Mouse (Mus musculus) C2C12 (cell line): ENCODE measurements around the gene Elp5.

Experiments used
- CEBPB ChIP-seq: IDR thresholded peaks from one replicate; pipeline ENCODE4 v1.6.1; 2011; ENCODE audit warnings: low read depth, mild to moderate bottlenecking, control low read depth, moderate library complexity
- CTCF ChIP-seq: IDR thresholded peaks from one replicate; pipeline ENCODE4 v1.5.1; 2011; ENCODE audit not compliant: control insufficient read depth, insufficient read depth, insufficient read length
- MAX ChIP-seq: IDR thresholded peaks from one replicate; pipeline ENCODE4 v1.6.1; 2011; ENCODE audit warnings: mild to moderate bottlenecking, control low read depth
- MYOD1 ChIP-seq: IDR thresholded peaks from one replicate; pipeline ENCODE4 v1.6.1; 2011; ENCODE audit warnings: low read depth; ENCODE audit not compliant: control insufficient read depth, insufficient read length
- MYOG ChIP-seq: IDR thresholded peaks from one replicate; pipeline ENCODE4 v1.6.1; 2011; ENCODE audit not compliant: control insufficient read depth, insufficient read length; ENCODE audit errors: extremely low read depth
- USF1 ChIP-seq: IDR thresholded peaks from one replicate; pipeline ENCODE4 v1.6.1; 2011; ENCODE audit warnings: low read depth, mild to moderate bottlenecking, control low read depth, moderate library complexity

DNA sequence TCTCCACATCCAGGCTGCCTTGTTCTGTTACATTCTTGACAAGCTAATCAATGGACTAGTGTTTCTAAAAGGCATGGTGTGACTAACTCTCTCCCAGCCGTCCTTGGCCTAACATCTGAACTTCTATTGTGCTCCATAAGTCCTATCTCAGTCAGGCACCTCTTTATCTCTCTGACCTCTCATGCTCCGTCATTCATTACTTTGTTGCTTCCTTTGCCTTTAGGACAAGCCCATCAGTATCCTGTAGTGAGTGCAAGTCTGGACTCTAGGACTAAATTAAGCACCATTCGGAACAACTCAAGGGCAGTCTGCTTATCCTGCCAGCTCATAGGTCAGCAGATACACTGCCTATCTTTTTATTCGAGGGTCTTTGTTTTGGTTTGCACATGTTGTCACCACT is 6.0 kb downstream of the Elp5 start:
- no peak for TF ChIP-seq MAX
- no peak for TF ChIP-seq CEBPB
- no peak for TF ChIP-seq USF1
- no peak for TF ChIP-seq MYOD1
- no peak for TF ChIP-seq CTCF
- no peak for TF ChIP-seq MYOG
